Mouse (Mus musculus): ENCODE results near the gene Gm17387.

Gene Gm17387

GRCm38 (mm10) chr7:141072017-141072745 is 43.2 kb downstream of the Gm17387 start:
- no peak for DNase-seq (ENCODE audit: inconsistent ontology term)

DNA sequence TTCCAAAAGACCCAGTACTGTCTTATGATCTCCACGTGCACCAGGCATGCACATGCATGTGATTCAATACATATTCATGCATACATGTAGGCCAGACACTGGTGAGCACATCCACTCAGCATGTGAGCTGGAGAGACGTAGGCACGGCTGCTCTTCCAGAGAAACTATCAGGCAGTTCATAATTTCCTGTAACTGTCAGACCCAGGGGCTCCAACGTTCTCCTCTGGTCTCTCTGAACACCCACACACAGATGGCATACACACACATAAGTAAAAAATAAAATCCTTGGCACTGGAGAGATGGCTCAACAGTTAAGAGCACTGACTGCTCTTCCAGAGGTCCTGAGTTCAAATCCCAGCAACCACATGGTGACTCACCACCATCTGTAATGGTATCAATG is 44.9 kb downstream of the Gm17387 start:
- no peak for DNase-seq (ENCODE audit: inconsistent ontology term)

GRCm38 (mm10) chr7:141077841-141078240 is 48.9 kb downstream of the Gm17387 start, which contains the start of gene Pkp3:
TSS of gene Pkp3 (plus strand) at chr7:141078218.
- no peak for DNase-seq (ENCODE audit: inconsistent ontology term)

DNA sequence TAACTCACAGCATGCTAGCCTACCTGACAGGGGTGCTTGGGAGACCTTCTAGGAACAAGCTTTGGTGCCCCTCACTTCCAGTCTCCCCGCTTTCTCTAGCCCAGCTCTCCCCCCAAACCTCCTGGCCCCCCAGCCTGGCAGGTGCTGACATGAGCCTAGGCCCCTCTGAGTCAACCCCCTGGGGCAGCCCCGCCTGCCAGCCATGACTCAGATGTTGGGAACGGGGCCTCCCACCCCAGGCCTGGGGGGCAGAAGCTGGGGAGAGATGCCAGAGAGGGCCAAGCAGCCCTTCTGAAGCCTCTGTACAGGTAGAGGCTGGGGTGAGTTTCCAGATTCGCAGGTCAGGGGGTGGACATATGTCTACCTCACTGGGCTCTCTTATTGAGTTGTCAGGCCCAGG is 49.9 kb downstream of the Gm17387 start:
- DNase-seq (ENCODE audit: inconsistent ontology term) = no peak
